Mouse (Mus musculus) thymus, adult 2 months (tissue): ENCODE measurements around the gene Olfr761.

Experiments used
- CTCF ChIP-seq: fragments of 200-500 bp; IDR thresholded peaks from 2 replicates; pipeline ENCODE4 v1.5.1; 2012; ENCODE audit warnings: mild to moderate bottlenecking, control low read depth, low read length, moderate library complexity, borderline replicate concordance; ENCODE audit not compliant: control insufficient read depth, poor library complexity, insufficient read depth; ENCODE audit errors: extremely low read depth
- POLR2A ChIP-seq: fragments of 200-500 bp; IDR thresholded peaks from 2 replicates; pipeline ENCODE4 v1.6.1; 2012; ENCODE audit warnings: mild to moderate bottlenecking, low read length, control low read depth, moderate library complexity; ENCODE audit not compliant: control insufficient read depth, poor library complexity, insufficient read depth; ENCODE audit errors: extremely low read depth

DNA sequence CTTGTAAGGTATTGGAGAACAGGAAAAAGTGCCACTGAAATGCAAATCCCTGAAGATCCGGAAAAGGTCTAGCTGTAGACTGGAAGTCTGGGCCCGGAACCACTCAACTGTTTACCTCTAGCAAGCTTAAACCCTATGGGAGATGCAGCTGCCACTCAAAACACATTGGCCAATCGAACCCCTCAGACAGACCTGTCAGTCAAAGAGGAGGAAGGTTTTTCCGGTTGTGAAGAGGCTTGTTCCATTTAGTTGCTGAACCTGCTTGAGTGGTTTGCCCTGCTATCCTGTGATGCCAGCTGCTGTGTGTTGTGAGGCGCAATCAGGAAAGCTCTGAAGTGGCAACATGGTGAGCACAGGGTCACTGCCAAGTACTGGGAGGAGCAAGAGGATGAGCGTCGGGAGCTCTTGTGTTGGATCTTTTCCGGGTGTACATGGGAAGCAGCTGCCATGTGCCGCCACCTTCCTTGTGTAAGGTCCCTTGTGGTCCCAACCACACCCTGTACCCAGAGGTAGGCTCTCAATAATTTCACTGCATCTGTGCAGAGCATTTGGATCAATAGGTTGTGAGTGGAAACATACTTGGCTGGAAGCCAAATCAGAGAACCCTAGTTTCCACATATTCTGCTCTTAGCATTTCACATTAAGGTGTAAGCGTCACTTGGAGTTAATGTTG, 42.9 kb upstream of the Olfr761 start:
- TF ChIP-seq CTCF (no peak), POLR2A (no peak)
